Mouse (Mus musculus) heart, adult 2 months (tissue): Measurements from ENCODE around the gene Slc35e3. TPM values are rescaled to one million over a fixed set of nuclear protein-coding genes. Genes with fewer than 3 reads are reported as not detected.
"Not testable (repeated sequence)": the region's sequence is repeated elsewhere in the genome, so short reads cannot be mapped to it uniquely, and the experiment has no call there.

Experiments
- DNase-seq, 2 experiments: peaks; one replicate each; pipeline ENCODE4 v3.0.0; 2021
- H3K27ac ChIP-seq: fragments of 200-600 bp; 2 replicates; pipeline ENCODE4 v1.8.1; 2022
- H3K27me3 ChIP-seq: fragments of 200-500 bp; 2 replicates; pipeline ENCODE4 v1.6.1; 2012; ENCODE audit warnings: mild to moderate bottlenecking, low read length, inconsistent platforms, mixed read lengths; ENCODE audit not compliant: control insufficient read depth, insufficient read depth
- H3K36me3 ChIP-seq: fragments of 200-500 bp; 2 replicates; pipeline ENCODE4 v1.6.1; 2012; ENCODE audit warnings: low read length, inconsistent platforms; ENCODE audit not compliant: control insufficient read depth, insufficient read depth
- H3K4me1 ChIP-seq: fragments of 200-500 bp; 2 replicates; pipeline ENCODE4 v1.6.1; 2011; ENCODE audit warnings: low read length; ENCODE audit not compliant: control insufficient read depth, insufficient read depth
- H3K4me3 ChIP-seq: fragments of 200-600 bp; 2 replicates; pipeline ENCODE4 v1.8.1; 2022
- H3K79me2 ChIP-seq: fragments of 200-500 bp; replicated peaks from 2 replicates; pipeline ENCODE4 v1.6.1; 2012; ENCODE audit warnings: mild to moderate bottlenecking, inconsistent platforms, low read length, moderate library complexity, mixed read lengths; ENCODE audit not compliant: control insufficient read depth, insufficient read depth
- H3K9ac ChIP-seq: fragments of 200-500 bp; 2 replicates; pipeline ENCODE4 v1.6.1; 2012; ENCODE audit warnings: low read depth, mild to moderate bottlenecking, control low read depth, inconsistent platforms, low read length, mixed read lengths
- CTCF ChIP-seq: fragments of 200-600 bp; IDR thresholded peaks from 2 replicates; pipeline ENCODE4 v1.8.1; 2022; ENCODE audit warnings: antibody characterized with exemption, mild to moderate bottlenecking, moderate library complexity
- EP300 ChIP-seq: fragments of 200-500 bp; IDR thresholded peaks from 2 replicates; pipeline ENCODE4 v1.6.1; 2011; ENCODE audit warnings: low read depth, low read length, control low read depth; ENCODE audit not compliant: insufficient read depth
- POLR2A ChIP-seq: fragments of 200-500 bp; IDR thresholded peaks from 2 replicates; pipeline ENCODE4 v1.6.1; 2011; ENCODE audit warnings: mild to moderate bottlenecking, low read depth, low read length, control low read depth; ENCODE audit not compliant: insufficient read depth
- WGBS: fragments of 180-500 bp; shearing (Covaris S2); methylation state at CpG from one replicate; pipeline ENCODE4 v1.1.7; 2018; 5-methylcytosine and 5-hydroxymethylcytosine counted together
- intact Hi-C: fragments of 180-260 bp; cut with DNase I; formaldehyde crosslinking; loops from one replicate; pipeline ENCODE4 v1.15.1; 2025
- polyA plus RNA-seq: library from polyadenylated mRNA; depleted of rRNA; stranded (reverse); fragments of >200 nt; gene quantifications from 2 replicates; pipeline ENCODE4 v1.2.3, GENCODE M21; 2012
- total RNA-seq, 2 experiments: library from RNA; stranded (reverse); gene quantifications; 2 replicates each; pipeline ENCODE4 v1.2.3; 2021

Gene Slc35e3
- total and polyA plus RNA-seq, 3 experiments: 5.7 to 8.0 (median 7.4) TPM

DNA sequence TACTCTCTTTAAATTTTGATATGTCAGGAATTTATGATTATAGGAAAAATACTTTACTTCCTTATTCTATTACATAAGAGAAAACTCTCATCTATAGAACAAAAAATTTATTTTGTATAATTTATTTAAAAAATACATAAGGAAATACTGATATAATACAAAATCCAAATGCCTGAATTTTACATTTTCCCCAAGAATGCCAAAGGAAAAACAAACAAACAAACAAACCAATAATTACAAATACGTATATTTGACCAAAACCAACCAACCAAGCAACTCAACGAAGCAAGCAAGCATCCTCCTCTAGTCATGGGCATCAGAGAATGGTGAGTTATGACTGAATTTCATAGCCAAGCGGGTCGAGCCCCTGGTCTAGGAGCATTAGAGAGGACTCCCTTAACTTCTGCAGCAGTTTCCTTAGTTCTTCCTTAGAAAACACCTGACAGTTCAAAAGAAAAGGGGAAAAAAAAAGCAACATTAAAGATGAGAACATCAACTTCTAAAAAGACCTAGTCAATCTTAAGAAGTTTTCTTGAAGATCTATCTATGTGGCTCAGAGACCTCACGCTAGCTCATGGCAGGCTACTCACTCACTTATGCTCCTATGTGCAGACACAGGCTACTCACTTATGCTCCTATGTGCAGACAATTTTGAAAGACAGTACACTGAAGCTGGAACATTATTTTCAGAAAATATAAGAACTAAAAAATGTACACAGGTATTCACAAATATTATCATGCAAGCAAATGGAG is 4.5 kb upstream of the Slc35e3 start:
- Histone ChIP-seq H3K27me3 (no peaks in the 10 kb centered on the region), H3K36me3 (no peaks in the 10 kb centered on the region; the same call in 1 of the 2 replicates), H3K9ac (no peak overlapping the region), H3K4me1 (no peaks in the 10 kb centered on the region), H3K27ac (no peak overlapping the region), H3K4me3 (no peak overlapping the region), H3K79me2 (no peaks in the 10 kb centered on the region)
- TF ChIP-seq EP300 (no peak), POLR2A (no peak), CTCF (no peak)
- DNase-seq: no peak
- intact Hi-C loops: no loop called here
- 97% methylated on average over 5 of the region's 5 CpGs for WGBS

DNA sequence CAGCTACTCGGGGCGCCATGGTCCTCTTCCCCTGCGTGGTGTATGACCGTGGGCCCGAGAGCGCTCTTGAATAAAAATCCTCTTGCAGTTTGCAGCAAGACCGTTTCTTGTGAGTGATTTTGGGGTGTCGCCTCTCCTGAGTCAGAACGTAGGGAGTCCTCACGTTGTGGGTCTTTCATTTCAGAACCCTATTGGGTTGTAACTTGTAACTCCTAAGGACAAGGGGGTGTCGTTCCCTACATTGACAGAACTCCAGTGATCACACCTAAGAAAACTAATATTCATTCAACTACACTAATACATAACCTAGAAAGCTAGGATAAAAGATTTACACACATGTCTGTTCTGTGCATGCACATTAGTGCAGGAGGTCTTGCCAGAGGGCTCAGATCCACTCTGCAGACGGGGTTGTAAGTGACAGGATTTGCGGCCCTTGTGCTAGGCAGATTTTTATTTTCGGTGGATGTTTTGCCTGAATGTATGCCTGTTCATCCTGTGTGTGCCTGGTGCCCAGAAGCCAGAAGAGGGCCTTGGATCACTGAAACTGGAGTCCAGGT is 3.7 kb upstream of the Slc35e3 start:
- TF ChIP-seq EP300: no peak
- no peak for TF ChIP-seq POLR2A
- no peak for TF ChIP-seq CTCF
- H3K4me1 ChIP-seq: no peaks in the 10 kb centered on the region
- H3K36me3 ChIP-seq: no peaks in the 10 kb centered on the region; the same call in 1 of the 2 replicates
- H3K27ac ChIP-seq: no peak overlapping the region
- H3K9ac ChIP-seq: no peak overlapping the region
- no peaks in the 10 kb centered on the region for H3K27me3 ChIP-seq
- H3K79me2 ChIP-seq: no peaks in the 10 kb centered on the region
- no peak overlapping the region for H3K4me3 ChIP-seq
- WGBS: 94% methylated on average over 14 of the region's 14 CpGs
- intact Hi-C loops: loop anchor here (5.0 kb wide), 1 partner anchor 97 kb away; the partner anchor contains the start of gene Rap1b
- DNase-seq: no peak

GRCm38 (mm10) chr10:117749050-117749686 is 3.0 kb upstream of the Slc35e3 start:
- WGBS: 97% methylated on average over 10 of the region's 10 CpGs
- Histone ChIP-seq H3K79me2 (no peaks in the 10 kb centered on the region), H3K4me1 (no peaks in the 10 kb centered on the region), H3K27me3 (no peaks in the 10 kb centered on the region), H3K27ac (no peak overlapping the region), H3K4me3 (no peak overlapping the region), H3K36me3 (no peaks in the 10 kb centered on the region), H3K9ac (no peak overlapping the region)
- TF ChIP-seq POLR2A (no peak), CTCF (no peak), EP300 (no peak)
- intact Hi-C loops: loop anchor here (5.0 kb wide), 1 partner anchor 98 kb away; the partner anchor contains the start of gene Rap1b
- no peak for DNase-seq

- TF ChIP-seq POLR2A (no peak), EP300 (no peak), CTCF (no peak)
- no peaks in the 10 kb centered on the region for H3K79me2 ChIP-seq
- no peak for DNase-seq
- no peak overlapping the region for H3K9ac ChIP-seq
- no peaks in the 10 kb centered on the region for H3K27me3 ChIP-seq
- 83% methylated on average over 10 of the region's 10 CpGs for WGBS
- H3K27ac ChIP-seq: no peak overlapping the region
- H3K36me3 ChIP-seq: no peaks in the 10 kb centered on the region
- intact Hi-C loops: loop anchor here (5.0 kb wide), 1 partner anchor 99 kb away; the partner anchor contains the start of gene Rap1b
- no peak overlapping the region for H3K4me3 ChIP-seq
- no peaks in the 10 kb centered on the region for H3K4me1 ChIP-seq
Measured at GRCm38 (mm10) chr10:117748276-117749049, 2.3 kb upstream of the Slc35e3 start.

GRCm38 (mm10) chr10:117747711-117748110 is 1.5 kb upstream of the Slc35e3 start:
- DNase-seq: no peak
- H3K27ac ChIP-seq: no peak overlapping the region
- 75% methylated on average over 7 of the region's 7 CpGs for WGBS
- no peak for TF ChIP-seq EP300
- TF ChIP-seq CTCF: no peak
- no peak for TF ChIP-seq POLR2A
- no peaks in the 10 kb centered on the region for H3K36me3 ChIP-seq
- no peaks in the 10 kb centered on the region for H3K79me2 ChIP-seq
- intact Hi-C loops: loop anchor here (5.0 kb wide), 1 partner anchor 100 kb away; the partner anchor contains the start of gene Rap1b
- no peaks in the 10 kb centered on the region for H3K27me3 ChIP-seq
- no peak overlapping the region for H3K9ac ChIP-seq
- H3K4me1 ChIP-seq: no peaks in the 10 kb centered on the region
- H3K4me3 ChIP-seq: no peak overlapping the region

DNA sequence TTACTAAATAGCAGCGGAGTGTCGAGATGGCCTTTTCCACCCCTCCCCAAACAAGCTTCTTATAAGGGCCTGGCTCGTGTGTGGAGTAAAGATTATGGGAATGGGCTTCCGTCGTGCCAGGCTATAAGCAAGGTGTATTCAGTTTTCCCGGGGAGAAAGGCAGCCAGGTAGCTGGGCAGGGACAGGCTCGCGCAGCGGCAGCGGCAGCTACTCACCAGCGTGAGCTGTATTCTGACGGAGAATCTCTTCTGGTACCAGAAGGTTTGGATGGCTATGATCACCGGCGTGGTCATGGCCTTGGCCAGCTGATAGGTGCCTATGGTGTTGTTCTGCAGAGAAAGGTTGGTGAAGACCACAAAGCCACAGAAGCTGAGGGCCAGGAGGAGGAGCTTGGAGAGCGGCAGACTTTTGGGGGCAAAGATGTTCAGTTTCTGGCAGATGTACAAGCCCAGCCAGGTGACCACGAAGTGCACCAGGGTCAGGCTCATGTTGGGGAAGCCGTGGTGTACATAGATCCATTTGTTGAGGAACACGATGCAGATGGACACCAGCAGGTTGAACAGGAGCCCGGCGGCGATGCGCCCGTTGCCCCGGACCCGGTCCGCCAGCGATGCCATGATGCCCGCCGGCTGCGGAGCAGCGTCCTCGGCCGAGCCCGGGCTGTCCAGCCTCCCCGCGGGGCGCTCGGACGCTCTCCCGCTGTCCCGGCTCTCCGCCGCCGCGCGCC is 432 bp downstream of the Slc35e3 start:
- DNase-seq: peak; percentile 22 to 35

More for the DNA sequence above, 432 bp downstream of the Slc35e3 start:
- WGBS: 2% methylated on average over 24 of the region's 46 CpGs
- H3K4me1 ChIP-seq, H3K36me3 ChIP-seq, H3K27me3 ChIP-seq, H3K79me2 ChIP-seq: not testable (repeated sequence)
- H3K9ac ChIP-seq: peak overlapping the region; percentile 74
- intact Hi-C loops: loop anchor here (1.0 to 5.0 kb wide), 3 partner anchors 35 to 102 kb away; partner anchors contain the start of genes Mdm2 and Rap1b
- H3K27ac ChIP-seq: peak overlapping the region; percentile 78; the same call in 1 of the 2 replicates
- H3K4me3 ChIP-seq: peak overlapping the region; percentile 62
